In genomic region chr15:94003145-94003544, GRCm38 (mm10) we compare ENCODE assay signal across 25 mouse cellular contexts.
DNase-seq lines count a peak whose midpoint lies in the region; ATAC-seq lines count a peak whose summit lies in the region.
"Had no signal": no experiment of that assay in that cellular context is flagged by ENCODE, and none has a peak within 500 bp of the region (broad histone marks: within the 10 kb centered on the region; RNA-seq: fewer than 3 reads in every experiment).

No protein-coding gene starts in this region.

- no peaks in the 10 kb centered on the region for H3K9me3 ChIP-seq in kidney, embryonic 15.5 days (replicated peaks)
- H3K9me3 ChIP-seq in embryonic facial prominence, embryonic 12.5 days: no peaks in the 10 kb centered on the region
- H3K9me3 ChIP-seq in intestine, embryonic 15.5 days: no peaks in the 10 kb centered on the region
- H3K9me3 ChIP-seq in limb, embryonic 10.5 days (replicated peaks): no peaks in the 10 kb centered on the region
- H3K9me3 ChIP-seq: forebrain, embryonic 10.5 days; forebrain, embryonic 13.5 days; heart, embryonic 13.5 days had no signal

- 39% methylated on average over 7 of the region's 7 CpGs for WGBS in kidney, embryonic 15.5 days
- WGBS in embryonic facial prominence, embryonic 12.5 days: 38% methylated on average over 7 of the region's 7 CpGs
- WGBS in intestine, embryonic 15.5 days: 65% methylated on average over 7 of the region's 7 CpGs
- WGBS in limb, embryonic 10.5 days: 24% methylated on average over 7 of the region's 7 CpGs

- no peak overlapping the region for H3K4me2 ChIP-seq in kidney, embryonic 15.5 days
- no peak overlapping the region for H3K4me2 ChIP-seq in embryonic facial prominence, embryonic 12.5 days (replicated peaks)
- H3K4me2 ChIP-seq in intestine, embryonic 15.5 days (replicated peaks): no peak overlapping the region
- H3K4me2 ChIP-seq: forebrain, embryonic 13.5 days; heart, embryonic 13.5 days; hindbrain, embryonic 14.5 days had no signal

- H3K36me3 ChIP-seq in kidney, embryonic 15.5 days: no peaks in the 10 kb centered on the region
- no peaks in the 10 kb centered on the region for H3K36me3 ChIP-seq in embryonic facial prominence, embryonic 12.5 days
- no peaks in the 10 kb centered on the region for H3K36me3 ChIP-seq in intestine, embryonic 15.5 days
- H3K36me3 ChIP-seq in limb, embryonic 10.5 days: no peaks in the 10 kb centered on the region
- H3K36me3 ChIP-seq: forebrain, embryonic 10.5 days; heart, embryonic 13.5 days had no signal

- ATAC-seq in kidney, embryonic 15.5 days (replicated peaks; ENCODE audit: low FRiP score): 0 out of 2 replicates have a peak, but pooled peaks have one; percentile 36
- 0 out of 2 replicates have a peak, but pooled peaks have one; percentile 35 for ATAC-seq in embryonic facial prominence, embryonic 12.5 days (ENCODE audit: insufficient number of reproducible peaks, insufficient read depth, low FRiP score, low TSS enrichment)
- peak; percentile 93 for ATAC-seq in intestine, embryonic 15.5 days
- ATAC-seq: activated CD4-positive, CD25-positive, alpha-beta regulatory T cell, adult 4 months; CD4-positive, CD25-positive, alpha-beta regulatory T cell, adult 4 months; forebrain, embryonic 13.5 days; forebrain, embryonic 16.5 days; hindbrain, postnatal 0 days; inflammation-experienced regulatory T-cells, adult 6 months had no signal

- no peak for DNase-seq in kidney, postnatal 36 days
- peak; percentile 37 for DNase-seq in limb, embryonic 10.5 days (ENCODE audit: low spot score)
- no peak for DNase-seq in left cerebral cortex, postnatal 36 days (ENCODE audit: low spot score in 2 of 2)
- DNase-seq in Muller cell, postnatal 12 days (ENCODE audit: inconsistent ontology term): no peak
- DNase-seq: adrenal gland, adult 8-10 months; adrenal gland, postnatal 25 days; cerebellum, adult 18-20 months; cerebellum, adult 9-10 months; cerebellum, postnatal 14 days; gastrocnemius, postnatal 14 days; heart, adult 11 months; heart, postnatal 14 days; heart, postnatal 4 days had no signal

- H3K27ac ChIP-seq in kidney, embryonic 15.5 days: no peak overlapping the region
- H3K27ac ChIP-seq in embryonic facial prominence, embryonic 12.5 days: no peak overlapping the region
- no peak overlapping the region for H3K27ac ChIP-seq in intestine, embryonic 15.5 days
- H3K27ac ChIP-seq in limb, embryonic 10.5 days: 0 out of 2 replicates have a peak overlapping the region, but pooled peaks have one; percentile 19
- H3K27ac ChIP-seq: forebrain, embryonic 10.5 days; forebrain, embryonic 13.5 days; heart, embryonic 13.5 days; hindbrain, embryonic 14.5 days; hindbrain, postnatal 0 days had no signal

- intact Hi-C loops in left cerebral cortex, postnatal 36 days (cut with DNase I): no loop called here

- no peaks in the 10 kb centered on the region for H3K27me3 ChIP-seq in kidney, embryonic 15.5 days
- H3K27me3 ChIP-seq in embryonic facial prominence, embryonic 12.5 days: no peaks in the 10 kb centered on the region
- H3K27me3 ChIP-seq in intestine, embryonic 15.5 days (replicated peaks): no peaks in the 10 kb centered on the region
- no peaks in the 10 kb centered on the region for H3K27me3 ChIP-seq in limb, embryonic 10.5 days (ENCODE audit: low read depth, poor library complexity, severe bottlenecking)
- H3K27me3 ChIP-seq: forebrain, embryonic 13.5 days; heart, embryonic 13.5 days had no signal

- no peak overlapping the region for H3K4me3 ChIP-seq in kidney, embryonic 15.5 days (replicated peaks)
- no peak overlapping the region for H3K4me3 ChIP-seq in embryonic facial prominence, embryonic 12.5 days
- no peak overlapping the region for H3K4me3 ChIP-seq in intestine, embryonic 15.5 days (replicated peaks)
- no peak overlapping the region for H3K4me3 ChIP-seq in limb, embryonic 10.5 days
- H3K4me3 ChIP-seq: forebrain, embryonic 10.5 days; forebrain, embryonic 13.5 days; heart, embryonic 13.5 days had no signal

- peaks cover 34% of the 10 kb centered on the region for H3K4me1 ChIP-seq in kidney, embryonic 15.5 days
- H3K4me1 ChIP-seq in embryonic facial prominence, embryonic 12.5 days: peaks cover 30% of the 10 kb centered on the region
- H3K4me1 ChIP-seq in intestine, embryonic 15.5 days (replicated peaks): 0 out of 2 replicates have a peak, but pooled peaks cover 10% of the 10 kb centered on the region
- H3K4me1 ChIP-seq in limb, embryonic 10.5 days: peaks cover 63% of the 10 kb centered on the region
- H3K4me1 ChIP-seq: forebrain, embryonic 13.5 days had no signal

- no peak overlapping the region for H3K9ac ChIP-seq in kidney, embryonic 15.5 days
- H3K9ac ChIP-seq in embryonic facial prominence, embryonic 12.5 days: no peak overlapping the region
- H3K9ac ChIP-seq in intestine, embryonic 15.5 days: no peak overlapping the region
- H3K9ac ChIP-seq: forebrain, embryonic 13.5 days; heart, embryonic 13.5 days; hindbrain, embryonic 14.5 days had no signal

Comparison
In these comparisons a context has a peak if more than half of its experiments do, and no peak if none do; other contexts are left out.
1. ATAC-seq: peak in every context shown above with its lines; median percentile 93 in intestine, embryonic 15.5 days; 36 in kidney, embryonic 15.5 days; 35 in embryonic facial prominence, embryonic 12.5 days.